Mouse (Mus musculus) embryonic facial prominence, embryonic 10.5 days (tissue): ENCODE data around the gene Cpne1. TPM values are rescaled to one million over a fixed set of nuclear protein-coding genes. Genes with fewer than 3 reads are reported as not detected.
A peak's percentile ranks its signal among the peaks of the same experiment; 100 is the strongest.

ENCODE experiments used
- DNase-seq: peaks from one replicate; pipeline ENCODE4 v3.0.0-alpha.2; 2017; ENCODE audit warnings: low spot score
- H3K27ac ChIP-seq: fragments of 300-500 bp; sonication (generic); replicated peaks from 2 replicates; pipeline ENCODE4 v1.5.1; 2016; ENCODE audit warnings: mild to moderate bottlenecking
- H3K27me3 ChIP-seq: fragments of 300-500 bp; sonication (generic); replicated peaks from 2 replicates; pipeline ENCODE4 v1.6.1; 2016; ENCODE audit warnings: low read depth, mild to moderate bottlenecking; ENCODE audit not compliant: poor library complexity, severe bottlenecking
- H3K36me3 ChIP-seq: fragments of 300-500 bp; sonication (generic); replicated peaks from 2 replicates; pipeline ENCODE4 v1.6.1; 2016; ENCODE audit warnings: mild to moderate bottlenecking, moderate library complexity
- H3K4me1 ChIP-seq: fragments of 300-500 bp; sonication (generic); 2 replicates; pipeline ENCODE4 v1.6.1; 2016
- H3K4me3 ChIP-seq: fragments of 300-500 bp; sonication (generic); 2 replicates; pipeline ENCODE4 v1.5.1; 2016; ENCODE audit warnings: mild to moderate bottlenecking, moderate library complexity
- H3K9me3 ChIP-seq: fragments of 300-500 bp; sonication (generic); 2 replicates; pipeline ENCODE4 v1.6.1; 2016; ENCODE audit warnings: mild to moderate bottlenecking
- WGBS: fragments of 180-500 bp; shearing (Covaris S2); methylation state at CpG from one replicate; pipeline ENCODE4 v1.1.7; 2016; 5-methylcytosine and 5-hydroxymethylcytosine counted together
- polyA plus RNA-seq: library from polyadenylated mRNA; unstranded; fragments of >200 nt; fragmentation: Nextera tagmentation; extraction: Ambion mirVana; gene quantifications from 2 replicates; pipeline ENCODE4 v1.2.1, GENCODE M21; 2016

Cpne1 gene
- polyA plus RNA-seq, 1 experiment from 2014 or later, result 75.6 TPM

GRCm38 (mm10) chr2:156073725-156074124 lies 38.0 kb downstream of the Cpne1 start:
- 96% methylated on average over 15 of the region's 15 CpGs for WGBS
- no peak overlapping the region for H3K27ac ChIP-seq
- no peaks in the 10 kb centered on the region for H3K27me3 ChIP-seq
- no peaks in the 10 kb centered on the region for H3K9me3 ChIP-seq
- H3K4me3 ChIP-seq, result no peak overlapping the region
- DNase-seq, result no peak
- peaks cover 100% of the 10 kb centered on the region for H3K36me3 ChIP-seq
- no peaks in the 10 kb centered on the region for H3K4me1 ChIP-seq

GRCm38 (mm10) chr2:156071236-156071635 lies 40.5 kb downstream of the Cpne1 start:
- peaks cover 95% of the 10 kb centered on the region for H3K36me3 ChIP-seq
- no peak overlapping the region for H3K4me3 ChIP-seq
- DNase-seq, result no peak
- H3K9me3 ChIP-seq, result no peaks in the 10 kb centered on the region
- H3K27ac ChIP-seq, result no peak overlapping the region
- no peaks in the 10 kb centered on the region for H3K27me3 ChIP-seq
- H3K4me1 ChIP-seq, result peaks cover 9% of the 10 kb centered on the region
- WGBS, result 94% methylated on average over 10 of the region's 10 CpGs

DNA sequence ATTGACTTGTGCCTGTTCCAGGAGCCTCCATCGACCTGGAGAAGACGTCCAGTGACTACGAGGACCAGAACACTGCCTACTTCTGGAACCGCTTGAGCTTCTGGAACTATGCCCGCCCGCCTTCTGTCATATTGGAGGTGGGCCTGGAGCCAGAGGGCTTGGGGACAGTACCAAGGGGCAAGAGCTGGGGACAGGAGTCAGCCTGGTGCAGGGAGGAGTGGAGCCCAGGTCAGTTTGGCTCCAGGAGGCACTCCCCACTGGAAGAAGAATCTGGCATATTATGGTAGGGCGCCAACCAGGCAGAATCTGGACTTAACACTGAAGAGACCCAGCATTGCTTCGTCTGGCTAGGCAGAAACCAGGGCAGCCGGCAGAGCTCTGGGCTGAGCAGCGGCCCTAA lies 43.8 kb downstream of the Cpne1 start:
- H3K9me3 ChIP-seq, result no peaks in the 10 kb centered on the region
- DNase-seq, result no peak
- H3K27ac ChIP-seq, result no peak overlapping the region
- WGBS, result 91% methylated on average over 10 of the region's 10 CpGs
- no peaks in the 10 kb centered on the region for H3K27me3 ChIP-seq
- H3K4me3 ChIP-seq, result no peak overlapping the region
- peaks cover 20% of the 10 kb centered on the region for H3K4me1 ChIP-seq
- peaks cover 61% of the 10 kb centered on the region for H3K36me3 ChIP-seq

- peak overlapping the region; percentile 86 for H3K4me3 ChIP-seq
- H3K4me1 ChIP-seq, result peaks cover 20% of the 10 kb centered on the region
- 28% methylated on average over 10 of the region's 10 CpGs for WGBS
Observed at GRCm38 (mm10) chr2:156066126-156066525, 45.6 kb downstream of the Cpne1 start.

DNA sequence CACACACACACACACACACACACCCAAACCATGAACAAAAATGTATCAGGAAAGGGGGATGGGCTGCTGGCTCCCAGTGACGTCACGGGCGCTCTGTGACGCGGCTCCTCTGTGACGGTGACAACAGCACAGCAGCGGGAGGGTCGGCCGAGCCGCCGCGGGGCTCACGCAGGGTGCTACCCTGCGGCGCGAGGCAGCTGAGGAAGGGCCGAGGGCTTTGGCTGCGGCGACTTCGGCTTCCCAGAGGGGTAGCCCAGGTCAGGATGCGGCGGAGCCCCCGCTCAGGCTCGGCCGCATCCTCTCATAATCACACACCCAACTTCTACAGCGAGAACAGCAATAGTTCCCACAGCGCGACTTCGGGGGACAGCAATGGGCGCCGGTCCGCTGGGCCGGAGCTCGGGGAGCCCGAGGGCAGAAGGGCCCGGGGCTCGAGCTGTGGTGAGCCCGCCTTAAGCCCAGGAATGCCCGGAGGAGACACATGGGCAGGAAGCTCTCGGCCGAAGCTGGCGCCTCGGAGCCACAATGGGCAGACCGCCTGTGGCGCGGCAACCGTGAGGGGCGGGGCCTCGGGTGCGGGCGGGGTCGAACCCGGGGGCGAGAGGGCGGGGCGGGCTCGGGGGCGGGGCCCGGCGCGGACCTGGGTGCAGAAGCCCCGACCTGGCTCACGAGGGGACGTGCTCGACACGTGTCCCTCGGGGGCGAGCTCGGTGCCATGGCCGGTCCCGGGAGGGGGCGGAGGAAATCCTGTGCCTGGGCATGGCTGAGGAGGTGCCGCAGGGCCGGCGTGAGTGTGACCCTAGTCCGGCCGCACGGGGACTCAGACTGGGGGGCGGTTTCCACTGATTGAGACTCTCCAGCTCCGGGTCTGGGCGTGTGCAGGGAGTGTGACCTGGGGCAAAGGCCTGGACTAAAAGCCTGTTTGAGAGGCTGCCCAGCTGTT lies 46.4 kb downstream of the Cpne1 start, which contains the start of gene Spag4:
Gene Spag4, plus strand, starts transcription at position 77 of the 943 bp plus-strand sequence.
- peak; percentile 92 for DNase-seq
- H3K4me3 ChIP-seq, result peak within 1 kb of the TSS; percentile 86
- H3K27ac ChIP-seq, result peak within 1 kb of the TSS; percentile 96
- peaks cover 20% of the 10 kb centered on the region for H3K4me1 ChIP-seq
- no peaks in the 10 kb centered on the region for H3K9me3 ChIP-seq
- no peaks in the 10 kb centered on the region for H3K27me3 ChIP-seq
- under 1% methylated on average over 81 of the region's 81 CpGs for WGBS
- peaks cover 36% of the 10 kb centered on the region for H3K36me3 ChIP-seq

More at GRCm38 (mm10) chr2:156066126-156066525, 45.6 kb downstream of the Cpne1 start:
- Histone ChIP-seq H3K27me3 (no peaks in the 10 kb centered on the region), H3K36me3 (peaks cover 43% of the 10 kb centered on the region), H3K9me3 (no peaks in the 10 kb centered on the region), H3K27ac (peak overlapping the region; percentile 96)
- no peak for DNase-seq

- Histone ChIP-seq H3K36me3 (no peaks in the 10 kb centered on the region), H3K9me3 (no peaks in the 10 kb centered on the region), H3K4me3 (no peak within 1 kb of the TSS), H3K4me1 (peaks cover 7% of the 10 kb centered on the region), H3K27ac (no peak within 1 kb of the TSS), H3K27me3 (peaks cover 17% of the 10 kb centered on the region)
- 85% methylated on average over 9 of the region's 9 CpGs for WGBS
- DNase-seq, result no peak
Observed at GRCm38 (mm10) chr2:156052816-156053215, 58.9 kb downstream of the Cpne1 start, which contains the start of gene Fer1l4. Gene Fer1l4 (minus strand): TSS chr2:156052947.

- H3K36me3 ChIP-seq, result no peaks in the 10 kb centered on the region
- no peaks in the 10 kb centered on the region for H3K9me3 ChIP-seq
- WGBS, result 5% methylated on average over 19 of the region's 19 CpGs
- peak; percentile 33 for DNase-seq
- H3K4me1 ChIP-seq, result peaks cover 7% of the 10 kb centered on the region
- H3K27me3 ChIP-seq, result peaks cover 39% of the 10 kb centered on the region
- peak overlapping the region; percentile 39 for H3K4me3 ChIP-seq
- no peak overlapping the region for H3K27ac ChIP-seq
Observed at GRCm38 (mm10) chr2:156047929-156048328, 63.8 kb downstream of the Cpne1 start.

GRCm38 (mm10) chr2:156042903-156043302 lies 68.9 kb downstream of the Cpne1 start:
- H3K4me3 ChIP-seq, result no peak overlapping the region
- H3K27ac ChIP-seq, result no peak overlapping the region
- peaks cover 24% of the 10 kb centered on the region for H3K27me3 ChIP-seq
- H3K36me3 ChIP-seq, result no peaks in the 10 kb centered on the region
- 84% methylated on average over 8 of the region's 8 CpGs for WGBS
- no peaks in the 10 kb centered on the region for H3K9me3 ChIP-seq
- peaks cover 3% of the 10 kb centered on the region for H3K4me1 ChIP-seq
- DNase-seq, result no peak

- Histone ChIP-seq H3K4me3 (no peak overlapping the region), H3K4me1 (no peaks in the 10 kb centered on the region), H3K27me3 (0 out of 2 replicates have a peak, but pooled peaks cover 5% of the 10 kb centered on the region), H3K9me3 (no peaks in the 10 kb centered on the region), H3K27ac (no peak overlapping the region), H3K36me3 (no peaks in the 10 kb centered on the region)
- WGBS, result 88% methylated on average over 3 of the region's 3 CpGs
- DNase-seq, result no peak
Observed at GRCm38 (mm10) chr2:156039390-156039789, 72.4 kb downstream of the Cpne1 start.

DNA sequence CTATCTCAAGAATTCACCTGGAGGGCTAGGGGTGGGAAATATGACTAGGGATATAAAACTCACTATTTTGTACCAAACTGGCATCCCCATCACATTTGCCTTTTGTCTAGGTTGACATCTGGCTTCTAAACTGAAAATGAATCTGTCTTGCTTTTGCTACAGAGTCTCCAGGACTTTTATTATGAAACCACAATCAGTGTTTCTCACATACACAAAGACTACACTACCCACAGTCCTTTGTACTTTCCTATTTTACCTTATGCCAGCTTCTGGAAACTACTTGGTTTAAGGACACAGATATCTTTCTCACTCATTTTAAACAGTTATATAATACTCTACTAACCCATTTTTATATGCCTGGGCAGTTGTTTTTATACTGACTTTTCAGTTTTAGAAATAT lies 86.3 kb downstream of the Cpne1 start:
- H3K27ac ChIP-seq, result no peak overlapping the region
- no peak overlapping the region for H3K4me3 ChIP-seq
- no peaks in the 10 kb centered on the region for H3K9me3 ChIP-seq
- no peaks in the 10 kb centered on the region for H3K27me3 ChIP-seq
- H3K4me1 ChIP-seq, result no peaks in the 10 kb centered on the region
- no peaks in the 10 kb centered on the region for H3K36me3 ChIP-seq
- no peak for DNase-seq

Other genes starting within 250 kb of the Cpne1 start
- 74.2 and 82.8 TPM in 2 replicates for gene Uqcc1, start 181.7 kb downstream of the Cpne1 start, polyA plus RNA-seq
- gene Gm15557, start 171.2 kb downstream of the Cpne1 start, polyA plus RNA-seq, result 0.12 TPM in 1 of 2 replicates, not detected in the other
- 0.52 and 0.91 TPM in 2 replicates for gene Gdf5, start 166.6 kb downstream of the Cpne1 start, polyA plus RNA-seq
- gene Cep250, start 155.5 kb downstream of the Cpne1 start, polyA plus RNA-seq, result 29.8 and 31.4 TPM in 2 replicates
- gene 6430550D23Rik, start 104.0 kb downstream of the Cpne1 start, polyA plus RNA-seq, result 0.91 and 1.4 TPM in 2 replicates
- 178 and 183 TPM in 2 replicates for gene Ergic3, start 103.9 kb downstream of the Cpne1 start, polyA plus RNA-seq
- 0.11 TPM in 1 of 2 replicates, not detected in the other for gene Fer1l4, start 59.0 kb downstream of the Cpne1 start, polyA plus RNA-seq
- 5.9 and 6.0 TPM in 2 replicates for gene Spag4, start 46.8 kb downstream of the Cpne1 start, polyA plus RNA-seq
- 50.8 and 52.6 TPM in 2 replicates for gene Rbm12, start within 50 bp of the Cpne1 start, polyA plus RNA-seq
- 23.3 and 35.7 TPM in 2 replicates for gene Gm28036, start 15.1 kb upstream of the Cpne1 start, polyA plus RNA-seq
- 396 and 400 TPM in 2 replicates for gene Romo1, start 32.1 kb upstream of the Cpne1 start, polyA plus RNA-seq
- 37.7 and 42.1 TPM in 2 replicates for gene Nfs1, start 32.2 kb upstream of the Cpne1 start, polyA plus RNA-seq
- gene Rbm39, start 68.3 kb upstream of the Cpne1 start, polyA plus RNA-seq, result 557 and 577 TPM in 2 replicates
- gene Phf20, start 84.5 kb upstream of the Cpne1 start, polyA plus RNA-seq, result 70.3 and 74.5 TPM in 2 replicates
- gene Cnbd2, start 200.3 kb upstream of the Cpne1 start, polyA plus RNA-seq, result 2.8 and 3.3 TPM in 2 replicates
- gene Scand1, start 200.7 kb upstream of the Cpne1 start, polyA plus RNA-seq, result 54.9 and 60.2 TPM in 2 replicates